Mouse (Mus musculus) naive thymus-derived CD4-positive, alpha-beta T cell, adult 2 months (primary cell): Measurements from ENCODE around the gene Capn12.
A peak's percentile ranks its signal among the peaks of the same experiment; 100 is the strongest.
"Not testable (repeated sequence)": the region's sequence is repeated elsewhere in the genome, so short reads cannot be mapped to it uniquely, and the experiment has no call there.

ENCODE experiments used
- DNase-seq: peaks from one replicate; pipeline ENCODE4 v3.0.0-alpha.2; 2011; ENCODE audit warnings: low read depth

The Capn12 gene

DNA sequence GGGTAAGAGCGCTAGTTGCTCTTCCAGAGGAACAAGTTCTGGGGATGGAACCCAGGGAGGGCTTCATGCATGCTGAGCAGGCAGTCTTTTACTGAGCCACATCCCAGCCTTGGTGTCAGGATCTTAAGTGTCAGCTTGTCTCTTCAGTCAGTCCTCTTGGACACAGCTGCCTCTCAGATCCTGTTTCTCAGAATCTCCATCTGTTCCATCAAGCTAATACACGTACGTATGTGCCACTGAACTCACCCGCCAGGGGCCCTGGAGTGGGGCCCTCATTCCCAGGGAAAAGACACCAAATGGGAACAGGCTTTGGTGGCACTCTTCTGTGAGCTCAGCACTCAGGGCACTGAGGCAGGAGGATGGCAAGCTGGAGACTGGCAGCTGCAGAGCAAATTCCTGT lies 3.4 kb upstream of the Capn12 start:
- DNase-seq, result no peak

- DNase-seq, result no peak
These were observed 1.6 kb upstream of the Capn12 start for GRCm38 (mm10) chr7:28879606-28880005.

GRCm38 (mm10) chr7:28880554-28880953 lies 668 bp upstream of the Capn12 start:
- no peak for DNase-seq

DNA sequence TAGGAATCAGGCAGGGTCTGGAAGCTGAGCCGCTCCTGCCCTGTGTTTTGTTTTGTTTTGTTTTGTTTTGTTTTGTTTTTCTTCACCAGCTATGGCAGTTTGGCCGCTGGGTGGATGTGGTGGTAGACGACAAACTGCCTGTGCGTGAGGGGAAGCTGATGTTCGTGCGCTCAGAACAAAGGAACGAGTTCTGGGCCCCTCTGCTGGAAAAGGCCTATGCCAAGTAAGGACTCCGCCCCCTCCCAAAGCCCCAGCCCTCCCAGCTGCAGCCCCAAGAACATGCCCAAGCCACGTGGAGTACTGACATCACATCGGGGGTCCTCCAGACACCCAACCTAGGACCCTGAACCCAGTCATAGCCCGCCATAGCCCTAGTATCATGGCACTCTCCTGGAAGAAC lies 1.8 kb downstream of the Capn12 start:
- DNase-seq, result no peak

DNA sequence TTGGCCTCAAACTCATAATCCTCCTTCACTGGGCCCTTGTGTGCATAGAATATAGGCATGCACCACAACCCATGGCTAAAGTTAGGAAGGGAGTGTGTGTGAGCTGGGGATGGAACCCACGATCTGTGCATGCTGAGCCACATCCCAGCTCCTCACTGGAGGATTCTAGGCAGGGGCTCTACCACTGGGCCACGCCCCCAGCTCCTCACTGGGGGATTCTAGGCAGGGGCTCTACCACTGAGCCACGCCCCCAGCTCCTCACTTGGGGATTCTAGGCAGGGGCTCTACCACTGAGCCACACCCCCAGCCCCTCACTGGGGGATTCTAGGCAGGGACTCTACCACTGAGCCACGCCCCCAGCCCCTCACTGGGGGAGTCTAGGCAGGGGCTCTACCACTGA lies 2.5 kb downstream of the Capn12 start:
- not testable (repeated sequence) for DNase-seq

GRCm38 (mm10) chr7:28886486-28886885 lies 5.3 kb downstream of the Capn12 start:
- no peak for DNase-seq

GRCm38 (mm10) chr7:28888701-28889161 lies 7.5 kb downstream of the Capn12 start:
- DNase-seq, result no peak

GRCm38 (mm10) chr7:28892601-28893000 lies 11.4 kb downstream of the Capn12 start:
- DNase-seq, result no peak

- peak; percentile 38 for DNase-seq
These were observed 12.5 kb downstream of the Capn12 start for GRCm38 (mm10) chr7:28893643-28894265.

GRCm38 (mm10) chr7:28894942-28895341 lies 13.7 kb downstream of the Capn12 start:
- DNase-seq, result no peak

DNA sequence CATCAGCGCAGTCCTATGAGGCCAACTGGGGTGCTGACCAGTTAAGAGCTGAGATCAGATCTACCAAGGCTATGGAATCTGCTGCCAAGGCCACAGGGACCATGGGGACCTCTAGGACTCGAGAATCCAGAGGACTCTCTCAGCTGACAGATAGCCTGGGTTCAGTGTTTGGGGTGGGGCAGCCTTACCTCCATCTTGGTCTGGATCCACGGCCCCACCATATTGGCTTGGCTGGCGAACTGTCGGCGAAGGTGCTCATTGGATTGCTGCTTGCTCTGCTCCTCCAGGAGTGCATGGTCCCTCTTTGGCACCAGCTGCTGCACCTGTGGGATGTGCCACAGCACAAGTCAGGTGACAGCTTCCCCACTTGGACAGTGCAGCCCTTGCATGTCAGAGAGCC lies 16.4 kb downstream of the Capn12 start:
- no peak for DNase-seq

GRCm38 (mm10) chr7:28899972-28900371 lies 18.8 kb downstream of the Capn12 start:
- DNase-seq, result peak; percentile 23

DNA sequence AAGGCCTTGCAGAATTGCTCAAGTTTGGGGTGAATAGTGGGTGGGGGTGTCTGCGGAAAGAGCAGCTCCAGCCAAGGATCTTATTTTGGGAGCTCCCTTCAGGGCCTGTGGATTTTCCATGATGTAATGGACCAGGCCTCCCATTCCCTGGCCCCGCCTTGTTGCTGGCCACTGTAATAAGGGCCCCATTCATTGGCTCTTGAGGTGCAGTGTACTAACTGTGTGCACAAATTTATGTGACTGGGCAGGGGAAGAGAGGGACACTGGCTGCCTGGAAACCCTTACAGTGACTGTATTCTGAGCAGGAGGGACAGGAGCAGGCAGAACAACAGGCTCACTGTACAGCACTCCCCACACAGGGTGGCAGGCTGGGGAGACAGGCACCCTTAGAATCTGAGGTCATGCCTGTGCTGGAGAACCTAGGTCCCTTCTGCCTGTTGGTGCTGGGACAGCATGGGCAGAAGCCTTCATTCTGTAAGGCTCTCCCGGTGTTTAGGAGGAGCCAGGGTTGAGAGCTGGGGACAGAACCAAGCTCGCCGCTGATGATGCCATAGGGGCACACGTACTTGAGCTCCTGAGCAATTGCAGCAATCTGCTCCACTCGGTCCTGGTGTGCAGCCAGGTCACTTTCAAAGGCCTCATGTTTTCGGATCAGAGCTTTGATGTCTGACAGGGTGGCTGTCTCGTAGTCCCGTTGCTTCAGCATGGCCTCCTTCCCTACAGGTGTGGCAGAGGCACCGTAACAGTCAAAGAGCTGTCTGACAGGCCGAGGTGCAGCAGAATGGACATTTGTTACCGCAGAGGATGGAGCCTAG lies 20.3 kb downstream of the Capn12 start:
- DNase-seq, result no peak

DNA sequence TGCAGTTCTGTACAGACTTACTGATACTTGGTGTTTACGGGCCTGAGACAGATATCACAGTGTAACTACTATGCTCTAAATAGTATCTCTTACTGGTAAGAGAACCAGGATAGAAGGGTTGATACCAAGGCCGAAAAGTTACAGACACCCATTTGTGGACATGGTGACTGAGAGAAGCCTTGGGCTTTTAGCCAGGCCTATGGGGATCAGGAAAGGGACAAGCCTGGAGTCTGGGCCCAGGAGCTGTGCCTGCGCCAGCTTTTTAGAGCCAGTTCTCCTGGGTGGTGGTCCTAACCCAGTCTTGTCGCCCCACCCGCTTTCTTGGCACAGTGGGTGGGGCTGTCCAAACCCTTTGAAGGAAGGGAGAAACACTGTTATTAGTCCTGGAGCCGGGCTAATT lies 21.0 kb downstream of the Capn12 start:
- no peak for DNase-seq

- DNase-seq, result no peak
These were observed 21.6 kb downstream of the Capn12 start for GRCm38 (mm10) chr7:28902809-28903208.

DNA sequence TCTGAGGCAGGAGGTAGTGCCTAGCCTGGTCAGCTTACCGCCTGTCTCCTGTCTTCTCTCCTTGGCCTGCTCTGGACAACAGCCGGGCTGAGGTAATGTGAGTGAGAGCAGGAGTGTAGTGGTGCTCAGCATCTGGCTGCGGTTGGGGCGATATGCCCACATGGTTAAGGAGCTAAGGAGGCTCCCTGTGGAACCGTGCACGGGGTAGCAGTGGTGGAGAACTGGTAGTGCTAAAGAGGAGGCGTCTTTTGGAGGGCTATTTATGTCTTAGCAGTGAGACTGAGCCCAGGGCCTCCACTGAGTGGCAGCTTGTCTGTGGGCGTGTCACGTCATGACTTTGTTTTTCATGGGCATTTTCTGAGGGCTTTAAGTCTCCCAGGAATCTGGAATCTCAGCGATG lies 22.6 kb downstream of the Capn12 start:
- no peak for DNase-seq

GRCm38 (mm10) chr7:28907195-28907594 lies 26.0 kb downstream of the Capn12 start:
- no peak for DNase-seq

DNA sequence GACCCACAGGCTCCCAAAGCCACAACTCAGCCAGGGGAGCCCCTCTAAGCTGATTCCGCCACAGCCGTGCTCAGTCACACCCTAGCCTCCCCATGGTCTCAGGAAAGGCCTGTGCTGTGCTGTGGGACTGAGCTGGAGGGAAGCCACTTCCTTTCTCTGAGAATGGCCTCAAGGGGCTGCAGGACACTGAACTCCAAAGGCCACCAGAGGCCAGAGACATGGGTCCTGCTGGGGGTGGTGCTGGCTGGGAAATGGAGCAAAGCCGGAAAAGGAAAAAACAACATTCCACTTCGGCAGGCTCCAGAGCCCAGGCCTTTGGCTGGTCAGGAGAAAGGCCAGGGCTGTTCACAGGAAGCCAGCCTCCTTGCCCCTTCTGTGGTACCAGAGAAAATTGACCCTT lies 30.4 kb downstream of the Capn12 start:
- no peak for DNase-seq

DNA sequence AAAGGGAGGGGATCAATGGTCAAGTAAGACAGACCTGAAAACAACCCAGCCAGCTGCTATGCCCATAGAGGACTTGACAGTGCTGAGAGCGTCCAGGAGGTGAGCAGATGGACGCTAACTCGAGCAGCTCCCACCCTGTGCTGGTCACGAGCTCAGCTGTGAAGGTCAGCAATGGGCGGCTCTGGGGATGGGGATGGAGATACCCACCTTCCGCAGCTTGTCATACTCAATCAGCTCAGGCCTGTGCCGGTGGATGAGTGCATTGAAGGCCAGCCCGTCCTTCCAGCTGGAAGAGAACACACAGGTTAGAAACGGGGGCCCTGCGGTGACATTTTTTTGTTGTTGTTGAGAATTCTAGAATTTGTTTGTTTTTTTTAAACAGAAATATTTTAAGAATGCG lies 31.9 kb downstream of the Capn12 start:
- DNase-seq, result no peak

DNA sequence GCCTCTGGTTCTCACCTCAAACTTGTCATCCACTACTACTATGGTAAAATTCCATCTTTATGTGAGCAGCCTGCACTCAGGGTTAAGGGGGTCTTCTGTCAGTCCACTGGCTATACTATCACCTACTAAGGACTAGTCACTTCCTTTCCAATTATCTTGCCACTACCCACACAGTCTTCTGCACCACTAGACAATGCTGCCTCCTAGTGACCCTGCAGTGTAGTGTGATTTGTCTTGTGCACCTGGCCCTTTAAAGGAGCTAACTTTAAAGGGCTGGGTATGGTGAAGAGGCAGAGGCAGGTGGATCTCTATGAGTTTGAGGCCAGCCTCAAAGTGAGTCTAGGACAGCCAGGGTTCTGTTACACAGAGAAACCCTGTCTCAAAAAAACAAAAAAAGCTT lies 35.3 kb downstream of the Capn12 start:
- peak; percentile 60 for DNase-seq

- no peak for DNase-seq
These were observed 36.5 kb downstream of the Capn12 start for GRCm38 (mm10) chr7:28917503-28918426.

GRCm38 (mm10) chr7:28918540-28918939 lies 37.3 kb downstream of the Capn12 start:
- no peak for DNase-seq

DNA sequence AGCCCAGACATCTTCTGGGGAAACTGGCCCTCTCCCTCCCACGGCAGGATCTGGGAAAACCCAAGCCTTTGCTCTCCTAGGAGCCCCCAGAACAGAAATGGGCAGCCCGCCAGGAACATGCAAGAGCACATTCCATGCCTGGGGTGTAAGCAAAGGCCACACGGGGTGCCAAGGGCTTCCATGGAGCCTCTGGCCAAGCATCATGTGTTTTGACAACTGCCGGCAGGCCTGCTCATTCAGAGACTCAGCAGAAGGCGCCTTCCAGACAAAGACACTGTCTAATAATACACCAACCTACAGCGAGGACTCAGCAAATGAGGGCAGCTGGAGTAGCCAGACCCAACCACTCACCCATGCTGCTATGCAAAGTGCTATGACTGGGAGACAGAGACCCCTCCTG lies 38.6 kb downstream of the Capn12 start:
- DNase-seq, result no peak
